Mouse (Mus musculus) cerebellum, postnatal 4 days (tissue): Measurements from ENCODE around the gene Acaca.

ENCODE experiments used
- DNase-seq, 2 experiments: peaks; one replicate each; pipeline ENCODE4 v3.0.0; 2022; ENCODE audit warnings: low spot score in 2 of 2, mixed read lengths in 1 of 2

Gene Acaca

GRCm38 (mm10) chr11:84243562-84243961 lies 114.1 kb downstream of the Acaca start:
- DNase-seq: peak in 1 of 2 experiments; percentile 33

GRCm38 (mm10) chr11:84247370-84247769 lies 117.9 kb downstream of the Acaca start:
- no peak for DNase-seq

- DNase-seq: no peak
Observed at GRCm38 (mm10) chr11:84251170-84251569, 121.7 kb downstream of the Acaca start.

GRCm38 (mm10) chr11:84252425-84252824 lies 123.0 kb downstream of the Acaca start:
- DNase-seq: no peak

GRCm38 (mm10) chr11:84255879-84256278 lies 126.4 kb downstream of the Acaca start:
- no peak for DNase-seq

GRCm38 (mm10) chr11:84258053-84258710 lies 128.7 kb downstream of the Acaca start:
- no peak for DNase-seq

- DNase-seq: no peak
Observed at GRCm38 (mm10) chr11:84264490-84264889, 135.0 kb downstream of the Acaca start.

- DNase-seq: no peak
Observed at GRCm38 (mm10) chr11:84268068-84268467, 138.6 kb downstream of the Acaca start.

- DNase-seq: no peak
Observed at GRCm38 (mm10) chr11:84270511-84270910, 141.0 kb downstream of the Acaca start.

GRCm38 (mm10) chr11:84271948-84272347 lies 142.5 kb downstream of the Acaca start:
- DNase-seq: no peak

- no peak for DNase-seq
Observed at GRCm38 (mm10) chr11:84272574-84272973, 143.1 kb downstream of the Acaca start.

- no peak for DNase-seq
Observed at GRCm38 (mm10) chr11:84276979-84277378, 147.5 kb downstream of the Acaca start.

- DNase-seq: peak in 1 of 2 experiments; percentile 4
Observed at GRCm38 (mm10) chr11:84281280-84281679, 151.8 kb downstream of the Acaca start.

GRCm38 (mm10) chr11:84282944-84283703 lies 153.7 kb downstream of the Acaca start:
- no peak for DNase-seq

GRCm38 (mm10) chr11:84290781-84291180 lies 161.3 kb downstream of the Acaca start:
- DNase-seq: no peak

- no peak for DNase-seq
Observed at GRCm38 (mm10) chr11:84292532-84292931, 163.1 kb downstream of the Acaca start.

- DNase-seq: no peak
Observed at GRCm38 (mm10) chr11:84293288-84293687, 163.8 kb downstream of the Acaca start.

GRCm38 (mm10) chr11:84296337-84296736 lies 166.9 kb downstream of the Acaca start:
- DNase-seq: no peak

- DNase-seq: no peak
Observed at GRCm38 (mm10) chr11:84305474-84305873, 176.0 kb downstream of the Acaca start.

GRCm38 (mm10) chr11:84306158-84306742 lies 176.8 kb downstream of the Acaca start:
- DNase-seq: no peak

GRCm38 (mm10) chr11:84324032-84324752 lies 194.7 kb downstream of the Acaca start:
- no peak for DNase-seq

GRCm38 (mm10) chr11:84327086-84327485 lies 197.6 kb downstream of the Acaca start:
- no peak for DNase-seq
